9 mouse cellular contexts compared by ENCODE assay signal in genomic region chr6:126704430-126704829, GRCm38 (mm10). TPM values are rescaled to one million over a fixed set of nuclear protein-coding genes. Genes with fewer than 3 reads are reported as not detected.
DNase-seq lines count a peak whose midpoint lies in the region; ATAC-seq and TF ChIP-seq lines count a peak whose summit lies in the region.
"Had no signal": no experiment of that assay in that cellular context is flagged by ENCODE, and none has a peak within 500 bp of the region (broad histone marks: within the 10 kb centered on the region; RNA-seq: fewer than 3 reads in every experiment).

No protein-coding gene starts in this region.

- 25% methylated on average over 4 of the region's 4 CpGs for WGBS in kidney, embryonic 16.5 days

- H3K27ac ChIP-seq in kidney, embryonic 16.5 days (ENCODE audit: low read length): no peak overlapping the region
- no peak overlapping the region for H3K27ac ChIP-seq in ES-E14 (ENCODE audit: insufficient read depth, low read depth, low read length, poor library complexity, severe bottlenecking)
- H3K27ac ChIP-seq: limb, embryonic 15.5 days had no signal

- peaks cover 3% of the 10 kb centered on the region for H3K4me1 ChIP-seq in kidney, embryonic 16.5 days (ENCODE audit: insufficient read depth, low read length)
- H3K4me1 ChIP-seq in ES-E14 (ENCODE audit: control insufficient read depth in 2 of 2, insufficient read depth in 2 of 2, low read length in 2 of 2, poor library complexity in 1 of 2): peaks cover 0 to 4% of the 10 kb centered on the region in 2 experiments; a peak in 1 of 4 replicates
- H3K4me1 ChIP-seq: limb, embryonic 15.5 days had no signal

- H3K9me3 ChIP-seq in kidney, embryonic 16.5 days (ENCODE audit: low read length): no peaks in the 10 kb centered on the region
- no peaks in the 10 kb centered on the region for H3K9me3 ChIP-seq in ES-E14 (ENCODE audit: control insufficient read depth, insufficient read depth, low read depth, low read length)
- H3K9me3 ChIP-seq: limb, embryonic 15.5 days had no signal

- H3K9ac ChIP-seq in kidney, embryonic 16.5 days (replicated peaks; ENCODE audit: low read length): no peak overlapping the region
- H3K9ac ChIP-seq in ES-E14 (ENCODE audit: insufficient read depth, low read depth, low read length, poor library complexity, severe bottlenecking): no peak overlapping the region
- H3K9ac ChIP-seq: limb, embryonic 15.5 days had no signal

- H3K4me2 ChIP-seq in kidney, embryonic 16.5 days (replicated peaks; ENCODE audit: low read depth, low read length): no peak overlapping the region
- H3K4me2 ChIP-seq: limb, embryonic 15.5 days had no signal

- in situ Hi-C loops in ES-E14 (cut with MboI; ENCODE audit: low sequenced_read_pairs in 2 of 2, unreplicated experiment in 2 of 2): no loop called here

- ATAC-seq in kidney, embryonic 16.5 days (ENCODE audit: low FRiP score, low TSS enrichment): no peak

- peaks cover 6% of the 10 kb centered on the region; the same call in 1 of the 2 replicates for H3K27me3 ChIP-seq in kidney, embryonic 16.5 days (ENCODE audit: insufficient read depth, low read length)

- DNase-seq in kidney, postnatal 10 days: peak; percentile 14
- DNase-seq in ES-E14 (ENCODE audit: low read depth, low spot score): peak; percentile 68
- peak; percentile 25 for DNase-seq in cerebellum, adult 11 months
- DNase-seq in induced T-regulatory cell, adult 2 months (ENCODE audit: low read depth): peak; percentile 50
- DNase-seq in right cerebral cortex, postnatal 36 days (ENCODE audit: low spot score in 2 of 2): no peak
- no peak for DNase-seq in spleen, postnatal 4 days (ENCODE audit: low spot score in 2 of 2)
- DNase-seq in heart, adult 11 months: no peak

- no peaks in the 10 kb centered on the region for H3K36me3 ChIP-seq in kidney, embryonic 16.5 days (ENCODE audit: insufficient read depth, low read length)
- no peaks in the 10 kb centered on the region for H3K36me3 ChIP-seq in ES-E14 (ENCODE audit: control insufficient read depth, insufficient read depth, low read length, poor library complexity, severe bottlenecking)
- H3K36me3 ChIP-seq: limb, embryonic 15.5 days had no signal

- no peak overlapping the region for H3K4me3 ChIP-seq in kidney, embryonic 16.5 days (ENCODE audit: low read length)
- no peak overlapping the region for H3K4me3 ChIP-seq in ES-E14 (ENCODE audit: insufficient read depth in 1 of 2, low read depth in 1 of 2, low read length in 2 of 2, poor library complexity in 1 of 2, severe bottlenecking in 1 of 2)
- H3K4me3 ChIP-seq: limb, embryonic 15.5 days had no signal

TF ChIP-seq in ES-E14, 5 proteins besides CTCF, POLR2A, EP300 and RAD21:
- no peak for TF ChIP-seq HCFC1 (IDR thresholded peaks at IDR 0.05; ENCODE audit: borderline replicate concordance, insufficient read depth, low read length)
- no peak for TF ChIP-seq MAFK (IDR thresholded peaks at IDR 0.05; ENCODE audit: insufficient read depth, low read depth, low read length)
- TF ChIP-seq ZNF384 (IDR thresholded peaks at IDR 0.05; ENCODE audit: low read depth, low read length): no peak
- TF ChIP-seq ZC3H11A (IDR thresholded peaks at IDR 0.05; ENCODE audit: borderline replicate concordance, low read depth, low read length): no peak
- no peak for TF ChIP-seq CHD2 (IDR thresholded peaks at IDR 0.05; ENCODE audit: low read depth, low read length)

RNA-seq across cellular contexts. Expression of gene Kcna6, which starts 36.0 kb away (rescaled TPM):
- polyA plus RNA-seq in kidney, embryonic 16.5 days (2015; fragmentation: Nextera tagmentation; extraction: Ambion mirVana): 3.1 and 3.5 TPM in 2 replicates
- 0.42 and 0.67 TPM in 2 replicates for total RNA-seq in ES-E14 (2012; rRNA removed)

RNA-seq across cellular contexts. Expression of gene Kcna1, which starts 58.2 kb away (rescaled TPM):
- 0.29 and 0.36 TPM in 2 replicates for polyA plus RNA-seq in kidney, embryonic 16.5 days (2015; fragmentation: Nextera tagmentation; extraction: Ambion mirVana)
- 0.18 and 0.21 TPM in 2 replicates for total RNA-seq in ES-E14 (2012; rRNA removed)

Comparison
In these comparisons a context has a peak if more than half of its experiments do, and no peak if none do; other contexts are left out.
1. DNase-seq: peak in kidney, postnatal 10 days (single experiment), ES-E14 (single experiment), cerebellum, adult 11 months (single experiment) and induced T-regulatory cell, adult 2 months (single experiment); none in right cerebral cortex, postnatal 36 days (0 of 2), spleen, postnatal 4 days (0 of 2) and heart, adult 11 months (single experiment).